Mouse (Mus musculus): Measurements from ENCODE around the gene Celf5. TPM values are rescaled to one million over a fixed set of nuclear protein-coding genes. Genes with fewer than 3 reads are reported as not detected.

Celf5 gene
- polyA plus RNA-seq, 1 experiment from 2014 or later, result 1.7 TPM

- Histone ChIP-seq H3K27me3 (replicated peaks) (no peaks in the 10 kb centered on the region), H3K9me3 (no peaks in the 10 kb centered on the region), H3K4me2 (replicated peaks) (no peak overlapping the region), H3K36me3 (no peaks in the 10 kb centered on the region), H3K4me1 (replicated peaks) (peaks cover 96% of the 10 kb centered on the region), H3K4me3 (replicated peaks) (no peak overlapping the region), H3K27ac (peak overlapping the region; percentile 91), H3K9ac (no peak overlapping the region)
- WGBS, result 68% methylated on average over 16 of the region's 16 CpGs
- ATAC-seq, result no peak
These were observed 69.8 kb downstream of the Celf5 start for GRCm38 (mm10) chr10:81412586-81413309.

DNA sequence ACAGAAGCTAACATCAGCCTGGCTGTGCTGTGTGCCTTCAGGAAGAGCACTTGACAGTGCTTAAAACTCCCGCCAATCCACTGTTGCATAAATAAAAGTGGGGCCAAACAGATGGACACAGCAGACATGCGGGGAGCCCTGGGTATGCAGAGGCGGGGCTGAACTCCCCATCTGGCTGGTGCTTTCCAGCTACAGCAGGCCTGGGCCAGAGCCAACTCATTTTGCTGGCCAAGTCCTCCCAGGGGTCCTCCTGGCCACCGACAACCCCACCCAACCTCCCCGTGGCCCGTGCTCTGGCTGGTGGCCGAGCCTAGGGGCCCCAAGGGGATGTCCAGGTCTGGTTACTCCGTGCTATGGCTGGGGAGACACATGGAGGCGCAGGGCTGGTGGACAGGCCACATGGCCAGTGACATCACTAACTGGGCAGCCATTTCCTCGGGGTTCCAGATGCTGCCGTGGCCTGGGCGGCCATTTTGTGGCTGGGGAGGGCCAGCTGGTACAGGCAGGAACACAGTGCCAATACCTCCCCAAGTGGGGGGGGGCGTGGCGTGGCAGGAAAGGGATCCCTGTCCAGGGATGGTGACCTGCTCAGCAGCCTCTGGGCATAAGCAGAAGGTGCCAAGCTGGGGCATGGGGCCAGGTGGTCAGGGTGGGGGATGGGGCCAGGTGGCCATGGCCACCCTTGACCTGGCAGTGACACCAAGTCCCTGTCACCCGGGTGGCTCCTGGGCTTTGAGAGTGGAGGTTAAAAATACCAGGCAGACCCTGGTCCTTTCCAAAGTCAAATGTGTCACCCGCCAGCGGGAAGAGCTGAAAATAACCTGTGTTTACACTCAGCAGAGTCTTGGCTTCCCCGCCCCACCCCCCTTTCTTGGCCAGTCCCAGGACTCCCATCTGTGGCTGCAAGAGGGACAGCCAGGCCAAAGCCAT, 70.8 kb downstream of the Celf5 start:
- Histone ChIP-seq H3K36me3 (no peaks in the 10 kb centered on the region), H3K9ac (peak overlapping the region; percentile 23), H3K27me3 (replicated peaks) (no peaks in the 10 kb centered on the region), H3K4me1 (replicated peaks) (peaks cover 96% of the 10 kb centered on the region), H3K4me3 (replicated peaks) (no peak overlapping the region), H3K9me3 (no peaks in the 10 kb centered on the region), H3K4me2 (replicated peaks) (0 out of 2 replicates have a peak overlapping the region, but pooled peaks have one; percentile 7), H3K27ac (peak overlapping the region; percentile 91)
- 47% methylated on average over 18 of the region's 18 CpGs for WGBS
- ATAC-seq, result no peak

- peaks cover 96% of the 10 kb centered on the region for H3K4me1 ChIP-seq (replicated peaks)
- H3K9ac ChIP-seq, result no peak overlapping the region
- 0 out of 2 replicates have a peak overlapping the region, but pooled peaks have one; percentile 0 for H3K4me2 ChIP-seq (replicated peaks)
- no peak for ATAC-seq
- H3K4me3 ChIP-seq (replicated peaks), result no peak overlapping the region
- H3K27ac ChIP-seq, result peak overlapping the region; percentile 91
- H3K27me3 ChIP-seq (replicated peaks), result no peaks in the 10 kb centered on the region
- H3K36me3 ChIP-seq, result peaks cover 3% of the 10 kb centered on the region; the same call in 1 of the 2 replicates
- no peaks in the 10 kb centered on the region for H3K9me3 ChIP-seq
- WGBS, result 69% methylated on average over 9 of the region's 9 CpGs
These were observed 71.5 kb downstream of the Celf5 start for GRCm38 (mm10) chr10:81410981-81411380.

DNA sequence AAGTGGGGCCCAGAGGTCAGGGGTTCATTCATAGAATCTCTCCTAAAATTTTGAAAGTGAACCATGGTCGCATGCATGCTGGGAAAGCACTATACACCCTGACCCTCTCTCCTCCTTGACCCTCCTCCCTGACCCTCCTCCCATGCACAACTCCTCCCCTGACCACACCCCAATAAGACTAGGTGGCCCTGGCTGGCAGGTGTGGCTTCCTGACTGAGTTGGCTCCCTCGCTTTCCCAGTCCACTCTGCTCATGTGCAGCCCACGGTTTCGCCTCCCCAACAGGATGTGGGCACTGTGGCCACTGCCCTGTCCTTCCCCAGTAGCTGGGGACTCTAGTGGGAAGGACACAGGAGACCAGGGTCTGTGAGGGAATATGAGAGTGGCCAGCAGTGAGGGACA, 72.2 kb downstream of the Celf5 start:
- Histone ChIP-seq H3K4me1 (replicated peaks) (peaks cover 94% of the 10 kb centered on the region), H3K27ac (peak overlapping the region; percentile 91), H3K36me3 (peaks cover 8% of the 10 kb centered on the region; the same call in 1 of the 2 replicates), H3K9ac (no peak overlapping the region), H3K9me3 (no peaks in the 10 kb centered on the region), H3K27me3 (replicated peaks) (no peaks in the 10 kb centered on the region), H3K4me2 (replicated peaks) (0 out of 2 replicates have a peak overlapping the region, but pooled peaks have one; percentile 0), H3K4me3 (replicated peaks) (no peak overlapping the region)
- no peak for ATAC-seq
- WGBS, result 52% methylated on average over 4 of the region's 4 CpGs

DNA sequence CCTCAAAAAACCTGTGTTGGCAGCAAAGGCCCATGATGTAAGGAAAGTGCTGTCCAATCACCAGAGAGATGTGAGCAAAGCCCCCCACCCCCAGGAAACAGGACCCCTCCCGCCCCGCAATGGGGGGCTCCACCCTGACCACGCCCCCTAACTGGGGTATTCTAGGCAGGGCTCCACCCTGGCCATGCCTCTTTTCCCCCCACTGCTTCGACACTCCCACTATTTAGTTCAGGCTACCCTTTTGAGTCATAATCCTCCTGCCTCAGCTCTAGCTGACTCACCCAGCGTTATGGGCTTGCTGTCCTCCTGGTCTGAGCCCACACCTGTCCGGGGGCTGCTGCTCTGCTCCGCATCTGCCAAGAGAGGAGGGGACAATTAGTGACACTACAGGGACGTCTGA, 73.2 kb downstream of the Celf5 start:
- H3K9ac ChIP-seq, result no peak overlapping the region
- H3K4me1 ChIP-seq (replicated peaks), result peaks cover 84% of the 10 kb centered on the region
- no peak overlapping the region for H3K4me3 ChIP-seq (replicated peaks)
- H3K36me3 ChIP-seq, result peaks cover 11% of the 10 kb centered on the region; the same call in 1 of the 2 replicates
- 27% methylated on average over 8 of the region's 8 CpGs for WGBS
- no peak for ATAC-seq
- H3K27ac ChIP-seq, result peak overlapping the region; percentile 7
- no peaks in the 10 kb centered on the region for H3K27me3 ChIP-seq (replicated peaks)
- no peaks in the 10 kb centered on the region for H3K9me3 ChIP-seq
- no peak overlapping the region for H3K4me2 ChIP-seq (replicated peaks)

Other genes with a start within 250 kb of the Celf5 start
- gene Zfr2, start 249.6 kb downstream of the Celf5 start, polyA plus RNA-seq (2015; fragmentation: Nextera tagmentation; extraction: Ambion mirVana), result 7.9 and 9.2 TPM in 2 replicates
- gene Matk, start 229.8 kb downstream of the Celf5 start, polyA plus RNA-seq (2015; fragmentation: Nextera tagmentation; extraction: Ambion mirVana), result 2.2 and 2.4 TPM in 2 replicates
- gene Mrpl54, start 215.8 kb downstream of the Celf5 start, polyA plus RNA-seq (2015; fragmentation: Nextera tagmentation; extraction: Ambion mirVana), result 242 and 245 TPM in 2 replicates
- gene Apba3, start 215.7 kb downstream of the Celf5 start, polyA plus RNA-seq (2015; fragmentation: Nextera tagmentation; extraction: Ambion mirVana), result 55.1 and 69.2 TPM in 2 replicates
- gene Tjp3, start 191.1 kb downstream of the Celf5 start, polyA plus RNA-seq (2015; fragmentation: Nextera tagmentation; extraction: Ambion mirVana), result 47.0 and 53.3 TPM in 2 replicates
- gene Pip5k1c, start 189.7 kb downstream of the Celf5 start, polyA plus RNA-seq (2015; fragmentation: Nextera tagmentation; extraction: Ambion mirVana), result 41.2 and 42.7 TPM in 2 replicates
- gene Cactin, start 161.6 kb downstream of the Celf5 start, polyA plus RNA-seq (2015; fragmentation: Nextera tagmentation; extraction: Ambion mirVana), result 38.7 and 39.5 TPM in 2 replicates
- 21.3 and 21.7 TPM in 2 replicates for gene Tbxa2r, start 154.0 kb downstream of the Celf5 start, polyA plus RNA-seq (2015; fragmentation: Nextera tagmentation; extraction: Ambion mirVana)
- 0.06 TPM in 1 of 2 replicates, not detected in the other for gene Gipc3, start 139.4 kb downstream of the Celf5 start, polyA plus RNA-seq (2015; fragmentation: Nextera tagmentation; extraction: Ambion mirVana)
- 71.2 and 71.7 TPM in 2 replicates for gene Hmg20b, start 132.2 kb downstream of the Celf5 start, polyA plus RNA-seq (2015; fragmentation: Nextera tagmentation; extraction: Ambion mirVana)
- 19.9 and 23.8 TPM in 2 replicates for gene Mfsd12, start 125.2 kb downstream of the Celf5 start, polyA plus RNA-seq (2015; fragmentation: Nextera tagmentation; extraction: Ambion mirVana)
- gene 4930404N11Rik, start 116.9 kb downstream of the Celf5 start, polyA plus RNA-seq (2015; fragmentation: Nextera tagmentation; extraction: Ambion mirVana), result 1.0 and 2.2 TPM in 2 replicates
- 83.2 and 85.7 TPM in 2 replicates for gene Fzr1, start 104.2 kb downstream of the Celf5 start, polyA plus RNA-seq (2015; fragmentation: Nextera tagmentation; extraction: Ambion mirVana)
- gene Dohh, start 98.3 kb downstream of the Celf5 start, polyA plus RNA-seq (2015; fragmentation: Nextera tagmentation; extraction: Ambion mirVana), result 89.2 and 100 TPM in 2 replicates
- 2.8 and 3.6 TPM in 2 replicates for gene Gm48551, start 98.2 kb downstream of the Celf5 start, polyA plus RNA-seq (2015; fragmentation: Nextera tagmentation; extraction: Ambion mirVana)
- 1.4 TPM in 1 of 2 replicates, not detected in the other for gene Gm48552, start 93.7 kb downstream of the Celf5 start, polyA plus RNA-seq (2015; fragmentation: Nextera tagmentation; extraction: Ambion mirVana)
- 235 and 288 TPM in 2 replicates for gene Smim24, start 89.7 kb downstream of the Celf5 start, polyA plus RNA-seq (2015; fragmentation: Nextera tagmentation; extraction: Ambion mirVana)
- gene Nfic, start 27.1 kb downstream of the Celf5 start, polyA plus RNA-seq (2015; fragmentation: Nextera tagmentation; extraction: Ambion mirVana), result 52.8 and 56.0 TPM in 2 replicates
- gene Ncln, start 13.7 kb upstream of the Celf5 start, polyA plus RNA-seq (2015; fragmentation: Nextera tagmentation; extraction: Ambion mirVana), result 98.5 and 118 TPM in 2 replicates
- gene S1pr4, start 17.4 kb upstream of the Celf5 start, polyA plus RNA-seq (2015; fragmentation: Nextera tagmentation; extraction: Ambion mirVana), result 1.0 and 1.1 TPM in 2 replicates
- 0.92 and 0.97 TPM in 2 replicates for gene Gna15, start 41.5 kb upstream of the Celf5 start, polyA plus RNA-seq (2015; fragmentation: Nextera tagmentation; extraction: Ambion mirVana)
- 245 and 269 TPM in 2 replicates for gene Gna11, start 62.5 kb upstream of the Celf5 start, polyA plus RNA-seq (2015; fragmentation: Nextera tagmentation; extraction: Ambion mirVana)
- gene Aes, start 76.8 kb upstream of the Celf5 start, polyA plus RNA-seq (2015; fragmentation: Nextera tagmentation; extraction: Ambion mirVana), result 743 and 808 TPM in 2 replicates
- 14.5 and 17.8 TPM in 2 replicates for gene Tle2, start 91.9 kb upstream of the Celf5 start, polyA plus RNA-seq (2015; fragmentation: Nextera tagmentation; extraction: Ambion mirVana)
- gene Tle6, start 118.4 kb upstream of the Celf5 start, polyA plus RNA-seq (2015; fragmentation: Nextera tagmentation; extraction: Ambion mirVana), result 19.9 and 26.0 TPM in 2 replicates
- 0.85 and 1.00 TPM in 2 replicates for gene BC025920, start 123.6 kb upstream of the Celf5 start, polyA plus RNA-seq (2015; fragmentation: Nextera tagmentation; extraction: Ambion mirVana)
- gene Sirt6, start 145.1 kb upstream of the Celf5 start, polyA plus RNA-seq (2015; fragmentation: Nextera tagmentation; extraction: Ambion mirVana), result 28.9 and 33.3 TPM in 2 replicates
- 8.4 and 9.8 TPM in 2 replicates for gene Ankrd24, start 145.8 kb upstream of the Celf5 start, polyA plus RNA-seq (2015; fragmentation: Nextera tagmentation; extraction: Ambion mirVana)
- 3.9 and 4.6 TPM in 2 replicates for gene Gm10778, start 166.3 kb upstream of the Celf5 start, polyA plus RNA-seq (2015; fragmentation: Nextera tagmentation; extraction: Ambion mirVana)
- 12.3 and 12.7 TPM in 2 replicates for gene Zfp433, start 222.1 kb upstream of the Celf5 start, polyA plus RNA-seq (2015; fragmentation: Nextera tagmentation; extraction: Ambion mirVana)